Mouse (Mus musculus): ENCODE measurements at regions not wholly inside any gene's neighbourhood (a gene's known extent, or its start where the extent isn't known, plus 50 kb on each side); places are given as distances from the start of the nearest gene placed in this dataset.
"Not testable (repeated sequence)": the region's sequence is repeated elsewhere in the genome, so short reads cannot be mapped to it uniquely, and the experiment has no call there.

DNA sequence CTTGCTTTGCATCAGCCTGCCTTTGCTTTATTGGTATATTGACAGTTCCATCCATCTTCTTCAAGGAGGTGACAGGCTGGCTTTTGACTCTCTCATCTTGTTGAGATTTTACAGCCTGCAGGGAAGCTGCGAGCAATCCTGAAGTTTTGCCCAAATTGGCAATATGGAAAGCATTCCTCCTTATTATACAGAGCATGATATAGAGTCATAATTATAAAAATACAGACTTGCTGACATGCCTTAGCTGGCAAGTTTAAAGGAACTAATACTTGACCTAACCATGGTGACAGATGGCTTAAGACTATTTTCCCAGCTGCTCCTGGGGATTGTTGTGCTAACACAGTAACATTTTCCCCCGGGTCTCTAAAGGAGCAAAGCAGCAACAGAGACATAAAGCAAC lies 1078.6 kb upstream of the Sel1l start:
- Histone ChIP-seq H3K27me3 (replicated peaks; ENCODE audit: control insufficient read depth, insufficient read depth, low read length) (no peaks in the 10 kb centered on the region), H3K36me3 (ENCODE audit: control insufficient read depth, insufficient read depth, low read length) (no peaks in the 10 kb centered on the region), H3K4me2 (ENCODE audit: low read length) (no peak overlapping the region), H3K4me1 (replicated peaks; ENCODE audit: control insufficient read depth, insufficient read depth, low read length) (no peaks in the 10 kb centered on the region; the same call in 1 of the 2 replicates), H3K4me3 (ENCODE audit: low read depth, low read length) (no peak overlapping the region), H3K27ac (ENCODE audit: low read depth) (no peak overlapping the region), H3K9me3 (ENCODE audit: control insufficient read depth, low read length) (no peaks in the 10 kb centered on the region), H3K9ac (ENCODE audit: low read length) (no peak overlapping the region)
- DNase-seq (ENCODE audit: low spot score) (no peak), ATAC-seq (replicated peaks; ENCODE audit: low FRiP score, low TSS enrichment, low read depth) (no peak)
- whole genome bisulfite sequencing: 47% methylated on average over 2 of the region's 2 CpGs

GRCm38 (mm10) chr12:92926942-92927341 lies 1078.0 kb upstream of the Sel1l start:
- ATAC-seq (replicated peaks; ENCODE audit: low FRiP score, low TSS enrichment, low read depth): no peak
- H3K4me2 ChIP-seq (ENCODE audit: low read length): no peak overlapping the region
- no peak for DNase-seq (ENCODE audit: low spot score)
- H3K9ac ChIP-seq (ENCODE audit: low read length): no peak overlapping the region
- no peaks in the 10 kb centered on the region for H3K36me3 ChIP-seq (ENCODE audit: control insufficient read depth, insufficient read depth, low read length)
- H3K4me3 ChIP-seq (ENCODE audit: low read depth, low read length): no peak overlapping the region
- no peaks in the 10 kb centered on the region for H3K27me3 ChIP-seq (replicated peaks; ENCODE audit: control insufficient read depth, insufficient read depth, low read length)
- 3% methylated on average over 1 of the region's 1 CpGs for WGBS
- H3K9me3 ChIP-seq (ENCODE audit: control insufficient read depth, low read length): no peaks in the 10 kb centered on the region
- no peak overlapping the region for H3K27ac ChIP-seq (ENCODE audit: low read depth)
- no peaks in the 10 kb centered on the region; the same call in 1 of the 2 replicates for H3K4me1 ChIP-seq (replicated peaks; ENCODE audit: control insufficient read depth, insufficient read depth, low read length)

DNA sequence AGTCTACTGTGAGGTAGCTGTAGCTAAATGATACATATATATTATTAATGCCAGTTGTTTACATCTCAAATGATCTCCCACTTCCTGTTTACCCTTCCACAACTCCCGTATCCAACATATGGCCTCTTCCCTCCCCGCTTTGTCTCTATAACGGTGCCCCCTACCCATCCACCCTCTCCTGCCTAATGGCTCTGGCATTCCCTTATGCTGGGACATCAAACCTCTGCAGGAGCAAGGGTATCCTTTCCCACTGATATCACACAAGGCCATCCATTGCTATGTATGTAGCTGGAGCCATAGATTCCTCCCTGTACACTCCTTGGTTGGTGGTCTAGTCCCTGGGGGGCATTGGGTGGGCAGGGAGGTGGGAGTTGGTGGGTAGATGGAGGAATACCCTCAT lies 1071.0 kb upstream of the Sel1l start:
- no peaks in the 10 kb centered on the region for H3K36me3 ChIP-seq (ENCODE audit: control insufficient read depth, insufficient read depth, low read length)
- no peak overlapping the region for H3K4me2 ChIP-seq (ENCODE audit: low read length)
- no peak for DNase-seq (ENCODE audit: low spot score)
- no peaks in the 10 kb centered on the region for H3K27me3 ChIP-seq (replicated peaks; ENCODE audit: control insufficient read depth, insufficient read depth, low read length)
- no peaks in the 10 kb centered on the region for H3K4me1 ChIP-seq (replicated peaks; ENCODE audit: control insufficient read depth, insufficient read depth, low read length)
- no peak overlapping the region for H3K4me3 ChIP-seq (ENCODE audit: low read depth, low read length)
- no peak for ATAC-seq (replicated peaks; ENCODE audit: low FRiP score, low TSS enrichment, low read depth)
- WGBS: 67% methylated on average over 3 of the region's 3 CpGs
- H3K9me3 ChIP-seq (ENCODE audit: control insufficient read depth, low read length): no peaks in the 10 kb centered on the region
- no peak overlapping the region for H3K9ac ChIP-seq (ENCODE audit: low read length)
- H3K27ac ChIP-seq (ENCODE audit: low read depth): no peak overlapping the region

DNA sequence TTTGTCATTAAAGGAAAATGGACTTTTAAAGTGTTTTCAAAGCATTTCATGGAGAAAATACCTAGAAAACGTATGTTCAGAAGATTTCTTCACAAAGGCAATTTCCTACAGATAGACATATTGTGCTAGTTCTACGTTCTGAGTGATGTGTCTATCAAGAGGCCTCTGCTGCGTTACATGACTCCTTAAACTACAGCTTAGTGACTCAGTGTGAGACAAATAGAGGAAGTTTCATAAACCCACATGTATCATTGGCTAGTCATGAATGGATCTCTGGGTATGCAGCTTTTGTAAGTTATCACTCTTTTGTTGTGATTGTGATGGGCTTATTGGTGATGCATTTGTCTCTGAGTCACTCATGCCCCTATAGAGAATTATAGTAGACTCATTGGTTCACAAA lies 1067.3 kb upstream of the Sel1l start:
- DNase-seq (ENCODE audit: low spot score) (no peak), ATAC-seq (replicated peaks; ENCODE audit: low FRiP score, low TSS enrichment, low read depth) (no peak)
- no peaks in the 10 kb centered on the region for H3K4me1 ChIP-seq (replicated peaks; ENCODE audit: control insufficient read depth, insufficient read depth, low read length)
- no peak overlapping the region for H3K9ac ChIP-seq (ENCODE audit: low read length)
- no peaks in the 10 kb centered on the region for H3K27me3 ChIP-seq (replicated peaks; ENCODE audit: control insufficient read depth, insufficient read depth, low read length)
- 77% methylated on average over 3 of the region's 3 CpGs for WGBS
- no peak overlapping the region for H3K4me2 ChIP-seq (ENCODE audit: low read length)
- H3K9me3 ChIP-seq (ENCODE audit: control insufficient read depth, low read length): no peaks in the 10 kb centered on the region
- H3K27ac ChIP-seq (ENCODE audit: low read depth): no peak overlapping the region
- H3K36me3 ChIP-seq (ENCODE audit: control insufficient read depth, insufficient read depth, low read length): no peaks in the 10 kb centered on the region
- no peak overlapping the region for H3K4me3 ChIP-seq (ENCODE audit: low read depth, low read length)

GRCm38 (mm10) chr12:92915776-92916175 lies 1066.8 kb upstream of the Sel1l start:
- Histone ChIP-seq H3K27me3 (replicated peaks; ENCODE audit: control insufficient read depth, insufficient read depth, low read length) (no peaks in the 10 kb centered on the region), H3K36me3 (ENCODE audit: control insufficient read depth, insufficient read depth, low read length) (no peaks in the 10 kb centered on the region), H3K4me3 (ENCODE audit: low read depth, low read length) (no peak overlapping the region), H3K27ac (ENCODE audit: low read depth) (no peak overlapping the region), H3K9ac (ENCODE audit: low read length) (no peak overlapping the region), H3K9me3 (ENCODE audit: control insufficient read depth, low read length) (no peaks in the 10 kb centered on the region), H3K4me2 (ENCODE audit: low read length) (no peak overlapping the region), H3K4me1 (replicated peaks; ENCODE audit: control insufficient read depth, insufficient read depth, low read length) (no peaks in the 10 kb centered on the region)
- no peak for ATAC-seq (replicated peaks; ENCODE audit: low FRiP score, low TSS enrichment, low read depth)
- DNase-seq (ENCODE audit: low spot score): no peak

GRCm38 (mm10) chr12:92915203-92915602 lies 1066.2 kb upstream of the Sel1l start:
- no peak for ATAC-seq (replicated peaks; ENCODE audit: low FRiP score, low TSS enrichment, low read depth)
- no peak overlapping the region for H3K9ac ChIP-seq (ENCODE audit: low read length)
- H3K4me1 ChIP-seq (replicated peaks; ENCODE audit: control insufficient read depth, insufficient read depth, low read length): no peaks in the 10 kb centered on the region
- no peak overlapping the region for H3K27ac ChIP-seq (ENCODE audit: low read depth)
- H3K9me3 ChIP-seq (ENCODE audit: control insufficient read depth, low read length): no peaks in the 10 kb centered on the region
- 49% methylated on average over 1 of the region's 1 CpGs for WGBS
- no peak overlapping the region for H3K4me3 ChIP-seq (ENCODE audit: low read depth, low read length)
- H3K4me2 ChIP-seq (ENCODE audit: low read length): no peak overlapping the region
- no peaks in the 10 kb centered on the region for H3K27me3 ChIP-seq (replicated peaks; ENCODE audit: control insufficient read depth, insufficient read depth, low read length)
- H3K36me3 ChIP-seq (ENCODE audit: control insufficient read depth, insufficient read depth, low read length): no peaks in the 10 kb centered on the region
- DNase-seq (ENCODE audit: low spot score): no peak

DNA sequence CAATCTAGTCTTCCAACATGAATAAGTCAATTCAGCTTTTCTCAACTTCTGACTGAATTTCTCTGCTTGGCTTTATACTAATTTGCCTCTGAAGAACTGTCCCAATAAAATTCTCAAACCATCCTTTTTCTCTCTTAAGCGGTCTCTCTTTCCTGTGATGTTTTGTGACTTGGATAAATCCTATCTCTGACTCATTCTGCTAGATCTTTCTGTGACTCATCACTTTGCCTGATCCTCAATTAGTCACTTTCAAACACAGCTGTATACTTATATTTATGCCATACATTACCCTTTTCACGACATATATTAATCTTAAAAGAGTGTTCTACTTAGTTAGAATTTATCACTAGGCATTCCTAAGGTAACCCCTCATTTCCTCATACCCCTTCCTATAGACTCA lies 1055.4 kb upstream of the Sel1l start:
- Histone ChIP-seq H3K9ac (ENCODE audit: low read length) (no peak overlapping the region), H3K27ac (ENCODE audit: low read depth) (no peak overlapping the region), H3K4me1 (replicated peaks; ENCODE audit: control insufficient read depth, insufficient read depth, low read length) (no peaks in the 10 kb centered on the region), H3K36me3 (ENCODE audit: control insufficient read depth, insufficient read depth, low read length) (no peaks in the 10 kb centered on the region), H3K4me3 (ENCODE audit: low read depth, low read length) (no peak overlapping the region), H3K27me3 (replicated peaks; ENCODE audit: control insufficient read depth, insufficient read depth, low read length) (no peaks in the 10 kb centered on the region), H3K4me2 (ENCODE audit: low read length) (no peak overlapping the region), H3K9me3 (ENCODE audit: control insufficient read depth, low read length) (no peaks in the 10 kb centered on the region)
- DNase-seq (ENCODE audit: low spot score) (no peak), ATAC-seq (replicated peaks; ENCODE audit: low FRiP score, low TSS enrichment, low read depth) (no peak)
- WGBS: 70% methylated on average over 2 of the region's 2 CpGs

GRCm38 (mm10) chr12:92892315-92892714 lies 1043.4 kb upstream of the Sel1l start:
- no peak for DNase-seq (ENCODE audit: low spot score)
- no peaks in the 10 kb centered on the region for H3K27me3 ChIP-seq (replicated peaks; ENCODE audit: control insufficient read depth, insufficient read depth, low read length)
- no peak overlapping the region for H3K4me2 ChIP-seq (ENCODE audit: low read length)
- H3K9ac ChIP-seq (ENCODE audit: low read length): no peak overlapping the region
- WGBS: 92% methylated on average over 4 of the region's 9 CpGs
- no peaks in the 10 kb centered on the region for H3K9me3 ChIP-seq (ENCODE audit: control insufficient read depth, low read length)
- H3K4me1 ChIP-seq (replicated peaks; ENCODE audit: control insufficient read depth, insufficient read depth, low read length): no peaks in the 10 kb centered on the region
- no peak overlapping the region for H3K4me3 ChIP-seq (ENCODE audit: low read depth, low read length)
- no peak for ATAC-seq (replicated peaks; ENCODE audit: low FRiP score, low TSS enrichment, low read depth)
- no peak overlapping the region for H3K27ac ChIP-seq (ENCODE audit: low read depth)
- no peaks in the 10 kb centered on the region for H3K36me3 ChIP-seq (ENCODE audit: control insufficient read depth, insufficient read depth, low read length)

- no CpG with 5 or more reads among the region's 8 CpGs for WGBS
- not testable (repeated sequence) for H3K27ac ChIP-seq (ENCODE audit: low read depth); H3K9me3 ChIP-seq (ENCODE audit: control insufficient read depth, low read length); H3K36me3 ChIP-seq (ENCODE audit: control insufficient read depth, insufficient read depth, low read length); H3K27me3 ChIP-seq (replicated peaks; ENCODE audit: control insufficient read depth, insufficient read depth, low read length); DNase-seq (ENCODE audit: low spot score); H3K4me3 ChIP-seq (ENCODE audit: low read depth, low read length); ATAC-seq (replicated peaks; ENCODE audit: low FRiP score, low TSS enrichment, low read depth); H3K4me2 ChIP-seq (ENCODE audit: low read length); H3K4me1 ChIP-seq (replicated peaks; ENCODE audit: control insufficient read depth, insufficient read depth, low read length); H3K9ac ChIP-seq (ENCODE audit: low read length)
Measured at GRCm38 (mm10) chr12:92891663-92892062, 1042.7 kb upstream of the Sel1l start.
